Mouse (Mus musculus) lung, postnatal 14 days (tissue): ENCODE measurements around the gene Lcmt1.
A peak's percentile ranks its signal among the peaks of the same experiment; 100 is the strongest.

Source experiments
- DNase-seq: peaks from one replicate; pipeline ENCODE4 v3.0.0; 2021

Lcmt1 gene

GRCm38 (mm10) chr7:123461316-123461715 is 91.7 kb downstream of the Lcmt1 start:
- no peak for DNase-seq

- peak; percentile 48 for DNase-seq
Observed at GRCm38 (mm10) chr7:123462070-123462501, 92.5 kb downstream of the Lcmt1 start, which contains the start of gene Aqp8. TSS of gene Aqp8 (plus strand) at chr7:123462291.

DNA sequence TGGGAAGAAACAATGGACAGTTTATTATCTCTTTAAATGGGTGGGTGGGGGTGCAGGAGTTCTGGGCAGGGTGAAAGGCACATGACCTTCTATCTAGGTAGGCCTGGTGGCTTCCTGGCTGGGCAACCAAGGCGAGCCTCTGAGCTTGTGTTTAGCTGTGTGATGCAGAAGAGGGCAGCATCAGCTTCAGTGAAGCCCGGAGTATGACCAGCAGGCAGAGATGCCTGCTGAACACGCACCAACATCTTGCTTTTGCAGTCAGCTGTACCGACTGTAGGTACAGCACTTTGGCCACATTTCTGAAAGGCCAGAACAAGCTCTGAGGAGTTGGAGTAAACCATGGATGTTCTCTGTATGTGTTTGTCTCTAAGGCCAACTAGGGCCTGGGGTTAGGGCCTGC is 94.0 kb downstream of the Lcmt1 start:
- DNase-seq: no peak

DNA sequence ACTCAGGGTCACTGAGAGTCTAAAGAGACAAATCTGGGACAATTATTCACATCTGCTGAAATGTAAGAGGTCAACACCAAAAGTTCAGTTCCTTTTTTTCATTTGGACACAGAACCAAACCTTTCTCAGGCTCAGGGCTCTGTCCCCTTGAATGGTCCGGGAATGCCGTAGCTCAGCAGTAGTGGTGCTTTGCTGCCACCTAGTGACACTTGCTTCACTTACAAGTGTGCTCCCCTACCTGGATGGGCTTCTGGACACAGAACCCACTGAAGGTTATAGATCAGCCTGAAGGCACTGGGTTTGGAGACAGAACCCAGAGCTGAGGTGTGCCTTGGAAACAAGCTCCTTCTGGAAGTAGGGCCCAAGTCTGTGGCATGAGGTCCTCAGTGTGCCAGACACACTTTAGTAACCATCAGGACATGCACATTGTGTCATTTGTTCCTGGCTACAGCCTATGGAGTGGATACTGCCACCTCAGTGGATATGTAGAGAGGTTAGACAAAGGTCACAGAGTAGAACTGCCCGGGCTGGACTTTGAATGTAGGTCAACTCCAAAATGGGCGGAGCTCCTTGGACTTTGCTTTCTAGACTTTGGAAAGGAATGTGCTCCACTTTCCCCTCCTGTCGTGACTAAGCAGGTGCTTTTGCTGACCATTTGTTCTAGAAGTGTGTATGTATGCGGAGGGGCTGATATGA is 96.3 kb downstream of the Lcmt1 start:
- DNase-seq: peak; percentile 85

DNA sequence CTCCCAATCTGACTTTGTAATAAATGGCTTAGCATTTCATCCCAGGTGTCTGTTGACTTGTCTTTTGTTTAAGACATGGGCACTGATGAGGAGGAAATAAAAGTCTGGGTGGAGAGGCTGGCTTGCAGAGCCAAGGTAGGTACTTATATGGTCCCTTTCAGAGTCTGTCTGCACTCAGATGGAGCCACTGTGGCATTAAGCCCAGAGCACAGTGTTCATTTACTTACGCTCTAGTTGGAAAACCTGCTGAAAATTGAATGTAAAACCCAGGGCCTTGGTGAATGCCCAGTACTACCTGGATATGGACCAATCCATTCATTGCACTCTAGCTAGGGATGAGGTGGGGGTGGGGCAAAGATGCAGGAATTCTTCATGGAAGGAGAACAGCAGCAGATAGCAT is 98.4 kb downstream of the Lcmt1 start:
- no peak for DNase-seq
